Mouse (Mus musculus): ENCODE measurements around the gene Dmac2. TPM values are rescaled to one million over a fixed set of nuclear protein-coding genes. Genes with fewer than 3 reads are reported as not detected.

The Dmac2 gene
- polyA plus RNA-seq, 1 experiment: 86.2 TPM

DNA sequence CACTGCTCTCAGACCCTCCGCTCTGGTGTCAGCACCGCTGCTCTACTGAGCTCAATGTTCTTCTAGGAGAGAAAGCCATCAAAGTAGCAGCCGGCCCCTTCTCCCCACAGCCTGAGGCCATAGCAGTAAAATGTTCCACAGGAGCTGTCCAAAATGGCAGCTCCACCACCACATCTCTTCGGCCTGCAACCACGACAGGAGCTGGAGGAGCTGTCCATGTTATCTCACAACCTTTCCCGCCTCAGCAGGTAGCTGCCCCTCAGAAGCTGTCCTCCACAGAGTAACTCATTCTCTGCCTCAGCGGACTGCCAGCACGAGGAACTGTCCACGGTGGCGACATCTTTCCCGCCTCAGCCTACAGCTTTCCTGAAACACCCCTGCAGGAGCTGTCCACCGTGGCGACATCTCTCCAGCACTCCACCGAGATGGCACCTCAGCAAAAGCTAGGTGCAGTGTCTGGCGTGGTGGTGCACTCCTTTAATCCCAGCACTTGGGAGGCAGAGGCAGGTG lies 36.9 kb upstream of the Dmac2 start:
- H3K4me3 ChIP-seq (ENCODE audit: control insufficient read depth, insufficient read depth, low read length): no peak overlapping the region
- H3K27ac ChIP-seq (ENCODE audit: control insufficient read depth, insufficient read depth, low read length): no peak overlapping the region
- 96% methylated on average over 15 of the region's 15 CpGs for WGBS
- no peak for DNase-seq
- H3K36me3 ChIP-seq (ENCODE audit: control insufficient read depth, insufficient read depth, low read length): no peaks in the 10 kb centered on the region
- H3K4me1 ChIP-seq (replicated peaks; ENCODE audit: control insufficient read depth, insufficient read depth, low read length): peaks cover 3% of the 10 kb centered on the region
- no peak for TF ChIP-seq POLR2A (IDR thresholded peaks at IDR 0.05; ENCODE audit: control insufficient read depth, extremely low read depth, insufficient read depth, low read length, poor library complexity)
- TF ChIP-seq CTCF (IDR thresholded peaks at IDR 0.05; ENCODE audit: borderline replicate concordance, control insufficient read depth, extremely low read depth, insufficient read depth, low read length, poor library complexity): no peak
- H3K27me3 ChIP-seq (ENCODE audit: control insufficient read depth, insufficient read depth, low read length): no peaks in the 10 kb centered on the region

DNA sequence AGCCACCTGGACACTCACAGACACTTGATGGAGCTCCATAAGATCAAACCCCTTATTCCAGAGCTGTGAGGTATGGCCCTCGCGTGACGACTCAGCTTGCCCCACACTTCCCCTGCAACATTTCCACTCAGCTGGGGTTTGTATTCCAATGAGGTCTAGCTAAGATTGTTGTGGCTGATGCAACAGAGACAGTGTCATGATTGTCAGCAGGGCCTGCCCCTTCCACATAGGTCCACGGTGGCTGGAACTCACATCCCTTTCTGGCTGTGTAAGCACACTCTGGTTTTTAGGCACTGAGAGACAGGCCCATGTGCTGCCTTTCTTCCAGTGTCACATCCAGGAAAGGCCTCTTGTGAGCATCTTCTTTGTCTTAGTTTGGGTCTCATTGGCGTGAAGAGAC lies 34.6 kb upstream of the Dmac2 start:
- no peaks in the 10 kb centered on the region for H3K36me3 ChIP-seq (ENCODE audit: control insufficient read depth, insufficient read depth, low read length)
- WGBS: 94% methylated on average over 5 of the region's 5 CpGs
- H3K27ac ChIP-seq (ENCODE audit: control insufficient read depth, insufficient read depth, low read length): no peak overlapping the region
- TF ChIP-seq POLR2A (IDR thresholded peaks at IDR 0.05; ENCODE audit: control insufficient read depth, extremely low read depth, insufficient read depth, low read length, poor library complexity) (no peak), CTCF (IDR thresholded peaks at IDR 0.05; ENCODE audit: borderline replicate concordance, control insufficient read depth, extremely low read depth, insufficient read depth, low read length, poor library complexity) (no peak)
- H3K4me1 ChIP-seq (replicated peaks; ENCODE audit: control insufficient read depth, insufficient read depth, low read length): no peaks in the 10 kb centered on the region
- H3K27me3 ChIP-seq (ENCODE audit: control insufficient read depth, insufficient read depth, low read length): no peaks in the 10 kb centered on the region
- H3K4me3 ChIP-seq (ENCODE audit: control insufficient read depth, insufficient read depth, low read length): no peak overlapping the region
- no peak for DNase-seq

DNA sequence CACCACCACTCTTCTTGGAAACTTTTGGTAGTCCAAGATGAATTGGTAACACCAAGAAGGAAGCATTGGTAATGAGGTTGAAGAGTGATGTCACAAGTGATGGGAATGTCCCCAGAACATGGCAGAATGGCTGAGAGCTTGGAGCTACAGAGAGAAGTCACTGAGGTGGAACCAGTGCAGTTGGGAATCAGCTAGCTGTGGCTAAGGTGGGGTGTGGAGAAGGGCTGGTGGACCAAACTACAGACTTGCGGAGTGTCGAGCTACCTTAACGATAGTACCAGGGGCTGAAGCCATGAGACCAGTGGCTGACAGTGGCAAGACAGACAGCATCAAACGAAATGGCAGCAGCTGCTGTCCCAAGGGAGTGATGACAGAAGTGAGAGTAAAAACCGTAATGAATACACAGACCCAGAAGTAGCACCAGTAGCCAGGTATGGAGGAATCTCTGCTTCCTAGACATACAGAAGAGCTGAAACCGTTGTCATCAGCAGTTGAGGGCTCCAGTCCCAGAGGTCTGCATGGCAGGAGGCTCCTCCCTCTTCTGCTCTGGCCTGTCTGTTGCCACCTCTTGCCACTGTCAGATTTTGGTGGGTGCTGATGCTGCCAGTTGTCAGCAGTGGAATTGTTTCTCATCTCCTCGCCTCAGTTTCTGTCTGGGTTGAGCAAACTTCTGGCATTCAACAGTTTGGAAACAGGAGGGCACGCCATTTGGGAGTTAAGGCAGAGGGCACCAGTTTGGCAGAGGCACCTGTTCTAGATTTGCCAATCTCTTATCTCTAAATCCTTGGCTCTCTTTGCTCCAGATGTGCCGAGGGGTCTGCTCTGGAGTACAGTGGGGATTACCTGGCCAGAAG lies 33.6 kb upstream of the Dmac2 start:
- TF ChIP-seq POLR2A (IDR thresholded peaks at IDR 0.05; ENCODE audit: control insufficient read depth, extremely low read depth, insufficient read depth, low read length, poor library complexity) (no peak), CTCF (IDR thresholded peaks at IDR 0.05; ENCODE audit: borderline replicate concordance, control insufficient read depth, extremely low read depth, insufficient read depth, low read length, poor library complexity) (no peak)
- WGBS: 87% methylated on average over 9 of the region's 9 CpGs
- Histone ChIP-seq H3K4me3 (ENCODE audit: control insufficient read depth, insufficient read depth, low read length) (no peak overlapping the region), H3K27ac (ENCODE audit: control insufficient read depth, insufficient read depth, low read length) (no peak overlapping the region), H3K36me3 (ENCODE audit: control insufficient read depth, insufficient read depth, low read length) (no peaks in the 10 kb centered on the region), H3K27me3 (ENCODE audit: control insufficient read depth, insufficient read depth, low read length) (no peaks in the 10 kb centered on the region), H3K4me1 (replicated peaks; ENCODE audit: control insufficient read depth, insufficient read depth, low read length) (no peaks in the 10 kb centered on the region)
- no peak for DNase-seq

DNA sequence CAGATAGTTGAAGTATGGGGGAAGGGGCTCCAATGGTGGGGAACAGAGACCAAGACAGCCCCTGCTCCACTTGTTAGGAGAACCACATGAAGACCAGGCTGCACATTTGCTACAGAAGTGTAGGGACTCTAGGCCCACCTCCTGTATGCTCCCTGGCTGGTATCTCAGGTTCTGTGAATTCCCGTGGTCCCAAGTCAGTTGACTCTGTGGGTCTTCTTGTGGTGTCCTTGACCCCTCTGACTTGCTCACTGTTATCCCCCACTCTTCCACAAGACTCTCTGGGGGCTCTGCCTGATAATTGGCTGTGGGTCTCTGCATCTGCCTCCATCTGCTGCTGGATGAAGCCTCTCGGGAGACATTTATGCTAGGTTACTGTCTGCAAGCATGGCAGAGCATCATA lies 28.0 kb upstream of the Dmac2 start:
- Histone ChIP-seq H3K27me3 (ENCODE audit: control insufficient read depth, insufficient read depth, low read length) (no peaks in the 10 kb centered on the region), H3K4me3 (ENCODE audit: control insufficient read depth, insufficient read depth, low read length) (no peak overlapping the region), H3K4me1 (replicated peaks; ENCODE audit: control insufficient read depth, insufficient read depth, low read length) (no peaks in the 10 kb centered on the region), H3K27ac (ENCODE audit: control insufficient read depth, insufficient read depth, low read length) (no peak overlapping the region), H3K36me3 (ENCODE audit: control insufficient read depth, insufficient read depth, low read length) (no peaks in the 10 kb centered on the region)
- WGBS: 96% methylated on average over 2 of the region's 2 CpGs
- no peak for TF ChIP-seq POLR2A (IDR thresholded peaks at IDR 0.05; ENCODE audit: control insufficient read depth, extremely low read depth, insufficient read depth, low read length, poor library complexity)
- TF ChIP-seq CTCF (IDR thresholded peaks at IDR 0.05; ENCODE audit: borderline replicate concordance, control insufficient read depth, extremely low read depth, insufficient read depth, low read length, poor library complexity): no peak
- no peak for DNase-seq

DNA sequence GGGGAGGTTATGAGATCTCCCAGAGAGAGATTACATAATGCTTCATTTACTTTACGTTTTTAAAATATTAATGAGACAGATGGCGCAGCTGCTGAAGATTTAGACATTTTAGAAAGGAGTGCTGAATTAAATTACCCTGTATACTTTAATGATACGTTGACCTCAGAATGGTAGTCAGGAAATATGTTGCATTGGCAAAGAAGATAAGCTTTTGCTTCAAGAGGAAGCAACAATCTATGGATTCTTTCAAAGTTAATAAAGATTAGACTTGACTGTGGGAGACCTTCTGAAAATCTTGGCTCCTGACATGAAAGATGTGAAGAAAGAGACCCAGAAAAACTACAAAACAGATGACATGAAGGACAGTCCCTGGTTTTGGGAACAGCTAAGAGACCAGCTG lies 25.4 kb upstream of the Dmac2 start:
- TF ChIP-seq CTCF (IDR thresholded peaks at IDR 0.05; ENCODE audit: borderline replicate concordance, control insufficient read depth, extremely low read depth, insufficient read depth, low read length, poor library complexity): no peak
- no peak for TF ChIP-seq POLR2A (IDR thresholded peaks at IDR 0.05; ENCODE audit: control insufficient read depth, extremely low read depth, insufficient read depth, low read length, poor library complexity)
- H3K36me3 ChIP-seq (ENCODE audit: control insufficient read depth, insufficient read depth, low read length): no peaks in the 10 kb centered on the region
- DNase-seq: no peak
- H3K27me3 ChIP-seq (ENCODE audit: control insufficient read depth, insufficient read depth, low read length): no peaks in the 10 kb centered on the region
- H3K4me1 ChIP-seq (replicated peaks; ENCODE audit: control insufficient read depth, insufficient read depth, low read length): no peaks in the 10 kb centered on the region
- 67% methylated on average over 3 of the region's 3 CpGs for WGBS
- no peak overlapping the region for H3K4me3 ChIP-seq (ENCODE audit: control insufficient read depth, insufficient read depth, low read length)
- no peak overlapping the region for H3K27ac ChIP-seq (ENCODE audit: control insufficient read depth, insufficient read depth, low read length)

DNA sequence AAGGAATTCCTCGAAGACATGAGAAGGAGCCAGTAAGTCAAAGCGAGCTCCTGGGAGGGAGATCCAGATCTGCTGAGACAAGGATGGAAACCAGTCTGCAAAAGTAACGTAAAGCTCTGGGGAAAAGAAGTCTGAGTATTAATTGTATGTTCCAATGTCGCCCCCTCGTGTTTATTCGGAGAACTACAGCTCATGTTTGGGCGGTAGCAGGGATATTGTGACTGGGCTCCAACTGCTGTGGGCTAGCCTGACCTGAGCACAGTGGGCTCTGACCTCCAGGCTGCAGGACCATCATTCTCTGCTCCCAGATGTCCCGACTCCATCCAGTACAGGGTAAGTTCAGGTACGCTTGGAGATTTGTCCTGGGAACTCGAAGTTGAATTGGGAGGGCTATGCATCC lies 19.6 kb upstream of the Dmac2 start:
- DNase-seq: peak; percentile 73
- H3K27me3 ChIP-seq (ENCODE audit: control insufficient read depth, insufficient read depth, low read length): no peaks in the 10 kb centered on the region
- peak; percentile 52; the same call in 1 of the 2 replicates for TF ChIP-seq CTCF (IDR thresholded peaks at IDR 0.05; ENCODE audit: borderline replicate concordance, control insufficient read depth, extremely low read depth, insufficient read depth, low read length, poor library complexity)
- TF ChIP-seq POLR2A (IDR thresholded peaks at IDR 0.05; ENCODE audit: control insufficient read depth, extremely low read depth, insufficient read depth, low read length, poor library complexity): no peak
- H3K4me1 ChIP-seq (replicated peaks; ENCODE audit: control insufficient read depth, insufficient read depth, low read length): no peaks in the 10 kb centered on the region
- H3K4me3 ChIP-seq (ENCODE audit: control insufficient read depth, insufficient read depth, low read length): no peak overlapping the region
- H3K27ac ChIP-seq (ENCODE audit: control insufficient read depth, insufficient read depth, low read length): no peak overlapping the region
- 20% methylated on average over 10 of the region's 10 CpGs for WGBS
- H3K36me3 ChIP-seq (ENCODE audit: control insufficient read depth, insufficient read depth, low read length): no peaks in the 10 kb centered on the region

Data from thymus, adult 2 months (tissue).